Mouse (Mus musculus): ENCODE measurements around the gene Exoc3. TPM values are rescaled to one million over a fixed set of nuclear protein-coding genes. Genes with fewer than 3 reads are reported as not detected.

Exoc3 gene
- 10 to 100 TPM; 18.9 to 39.7 TPM for polyA plus RNA-seq (2012; fragmentation: generic; extraction: Trizol)

GRCm38 (mm10) chr13:74208317-74208985 is at the start of gene Exoc3:
Gene Exoc3 (minus strand): TSS chr13:74208732.

GRCm38 (mm10) chr13:74121141-74121602 is 87.4 kb downstream of the Exoc3 start, which contains the start of gene Slc9a3:
Gene Slc9a3 (plus strand): TSS chr13:74121457.

Other genes starting within 250 kb of the Exoc3 start
- not detected for gene Zdhhc11, start 244.9 kb downstream of the Exoc3 start, polyA plus RNA-seq (2012; fragmentation: generic; extraction: Trizol)
- under 1 TPM in 1 of 2 experiments, not detected in 1; 0.01 TPM for gene Tppp, start 199.3 kb downstream of the Exoc3 start, polyA plus RNA-seq (2012; fragmentation: generic; extraction: Trizol)
- 1 to 10 TPM in 1 of 2 experiments, under 1 TPM in 1; 0.19 to 2.4 TPM for gene Cep72, start 146.4 kb downstream of the Exoc3 start, polyA plus RNA-seq (2012; fragmentation: generic; extraction: Trizol)
- gene Slc9a3, start 87.3 kb downstream of the Exoc3 start, polyA plus RNA-seq (2012; fragmentation: generic; extraction: Trizol), result under 1 TPM in 1 of 2 experiments, not detected in 1; 0.01 TPM
- gene Ahrr, start 83.6 kb upstream of the Exoc3 start, polyA plus RNA-seq (2012; fragmentation: generic; extraction: Trizol), result under 1 TPM; 0.05 to 0.12 TPM
- 100 to 1,000 TPM in 1 of 2 experiments, 10 to 100 TPM in 1; 53.4 to 135 TPM for gene Pdcd6, start 108.8 kb upstream of the Exoc3 start, polyA plus RNA-seq (2012; fragmentation: generic; extraction: Trizol)
- 100 to 1,000 TPM in 1 of 2 experiments, 10 to 100 TPM in 1; 18.0 to 134 TPM for gene Sdha, start 141.5 kb upstream of the Exoc3 start, polyA plus RNA-seq (2012; fragmentation: generic; extraction: Trizol)
- 10 to 100 TPM in 1 of 2 experiments, 1 to 10 TPM in 1; 4.6 to 18.4 TPM for gene Ccdc127, start 141.6 kb upstream of the Exoc3 start, polyA plus RNA-seq (2012; fragmentation: generic; extraction: Trizol)
- gene Lrrc14b, start 155.3 kb upstream of the Exoc3 start, polyA plus RNA-seq (2012; fragmentation: generic; extraction: Trizol), result not detected
- under 1 TPM; 0.01 to 0.27 TPM for gene Zfp72, start 182.1 kb upstream of the Exoc3 start, polyA plus RNA-seq (2012; fragmentation: generic; extraction: Trizol)
- gene Ftl1-ps1, start 191.0 kb upstream of the Exoc3 start, polyA plus RNA-seq (2012; fragmentation: generic; extraction: Trizol), result 100 to 1,000 TPM; 160 to 526 TPM